Mouse (Mus musculus) heart, embryonic 16.5 days (tissue): ENCODE measurements around the gene Nxn. TPM values are rescaled to one million over a fixed set of nuclear protein-coding genes. Genes with fewer than 3 reads are reported as not detected.
A peak's percentile ranks its signal among the peaks of the same experiment; 100 is the strongest.

Experiments used
- ATAC-seq: fragments of 200-750 bp; cut with Nextera tagmentation; replicated peaks from 2 replicates; pipeline ENCODE4 v1.8.0; 2017; ENCODE audit warnings: moderate number of reproducible peaks; ENCODE audit not compliant: insufficient read depth, low FRiP score; ENCODE audit errors: extremely low read depth
- H3K27ac ChIP-seq: fragments of 300-500 bp; sonication (generic); 2 replicates; pipeline ENCODE4 v1.5.1; 2014; ENCODE audit warnings: mild to moderate bottlenecking, low read length, control low read depth, moderate library complexity
- H3K27me3 ChIP-seq: fragments of 300-500 bp; sonication (generic); 2 replicates; pipeline ENCODE4 v1.6.1; 2014; ENCODE audit warnings: low read length, mixed read lengths; ENCODE audit not compliant: control insufficient read depth, insufficient read depth
- H3K36me3 ChIP-seq: fragments of 300-500 bp; sonication (generic); 2 replicates; pipeline ENCODE4 v1.6.1; 2014; ENCODE audit not compliant: control insufficient read depth, insufficient read depth
- H3K4me1 ChIP-seq: fragments of 300-500 bp; sonication (generic); 2 replicates; pipeline ENCODE4 v1.6.1; 2014; ENCODE audit warnings: low read length, mixed read lengths; ENCODE audit not compliant: control insufficient read depth, insufficient read depth
- H3K4me2 ChIP-seq: fragments of 300-500 bp; sonication (generic); 2 replicates; pipeline ENCODE4 v1.6.1; 2014; ENCODE audit warnings: low read depth, mild to moderate bottlenecking, control low read depth, low read length
- H3K4me3 ChIP-seq: fragments of 300-500 bp; sonication (generic); 2 replicates; pipeline ENCODE4 v1.5.1; 2014; ENCODE audit warnings: mild to moderate bottlenecking, control low read depth, low read length
- H3K9ac ChIP-seq: fragments of 300-500 bp; sonication (generic); 2 replicates; pipeline ENCODE4 v1.6.1; 2014; ENCODE audit warnings: low read length, control low read depth
- H3K9me3 ChIP-seq: fragments of 300-500 bp; sonication (generic); replicated peaks from 2 replicates; pipeline ENCODE4 v1.6.1; 2016; ENCODE audit warnings: low read length; ENCODE audit not compliant: control insufficient read depth
- WGBS: fragments of 180-500 bp; shearing (Covaris S2); extraction: QIAGEN DNeasy Blood & Tissue Kit; methylation state at CpG from one replicate; pipeline ENCODE4 v1.1.7; 2014; 5-methylcytosine and 5-hydroxymethylcytosine counted together
- polyA plus RNA-seq: library from polyadenylated mRNA; unstranded; fragments of >200 nt; fragmentation: Nextera tagmentation; extraction: Ambion mirVana; gene quantifications from 2 replicates; pipeline ENCODE4 v1.2.1, GENCODE M21; 2015

Gene Nxn
- polyA plus RNA-seq, 1 experiment from 2014 or later, result 21.2 TPM

DNA sequence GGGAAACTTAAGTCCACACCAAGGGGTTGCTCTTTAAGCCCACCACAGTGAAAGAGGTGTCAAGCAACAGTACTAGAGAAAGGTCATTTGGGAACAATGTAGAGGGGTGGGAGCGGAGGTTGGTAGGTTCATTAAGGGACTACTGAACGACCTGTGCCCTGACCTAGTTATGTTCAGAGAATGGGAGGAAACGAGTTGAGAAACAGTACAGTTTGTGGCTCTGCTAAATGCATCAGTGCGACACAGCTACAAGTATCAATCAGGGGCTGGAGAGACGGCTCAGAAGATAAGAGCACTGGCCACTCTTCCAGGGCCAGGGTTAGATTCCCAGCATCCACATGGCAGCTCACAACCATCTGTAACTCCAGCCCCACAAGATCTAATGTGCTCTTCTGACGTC lies 84.8 kb downstream of the Nxn start:
- H3K36me3 ChIP-seq, result no peaks in the 10 kb centered on the region
- H3K27ac ChIP-seq, result no peak overlapping the region
- no peak overlapping the region for H3K4me2 ChIP-seq
- no peaks in the 10 kb centered on the region for H3K9me3 ChIP-seq
- H3K27me3 ChIP-seq, result no peaks in the 10 kb centered on the region
- peaks cover 23% of the 10 kb centered on the region for H3K4me1 ChIP-seq
- WGBS, result 66% methylated on average over 6 of the region's 6 CpGs
- ATAC-seq, result no peak
- no peak overlapping the region for H3K9ac ChIP-seq
- H3K4me3 ChIP-seq, result no peak overlapping the region

- H3K36me3 ChIP-seq, result no peaks in the 10 kb centered on the region
- no peak overlapping the region for H3K9ac ChIP-seq
- no peak for ATAC-seq
- no peaks in the 10 kb centered on the region for H3K27me3 ChIP-seq
- H3K4me1 ChIP-seq, result peaks cover 23% of the 10 kb centered on the region
- peak overlapping the region; percentile 15; the same call in 1 of the 2 replicates for H3K27ac ChIP-seq
- H3K4me3 ChIP-seq, result no peak overlapping the region
- H3K9me3 ChIP-seq, result no peaks in the 10 kb centered on the region
- H3K4me2 ChIP-seq, result no peak overlapping the region
- 48% methylated on average over 4 of the region's 4 CpGs for WGBS
Observed at GRCm38 (mm10) chr11:76312805-76313204, 86.1 kb downstream of the Nxn start.

DNA sequence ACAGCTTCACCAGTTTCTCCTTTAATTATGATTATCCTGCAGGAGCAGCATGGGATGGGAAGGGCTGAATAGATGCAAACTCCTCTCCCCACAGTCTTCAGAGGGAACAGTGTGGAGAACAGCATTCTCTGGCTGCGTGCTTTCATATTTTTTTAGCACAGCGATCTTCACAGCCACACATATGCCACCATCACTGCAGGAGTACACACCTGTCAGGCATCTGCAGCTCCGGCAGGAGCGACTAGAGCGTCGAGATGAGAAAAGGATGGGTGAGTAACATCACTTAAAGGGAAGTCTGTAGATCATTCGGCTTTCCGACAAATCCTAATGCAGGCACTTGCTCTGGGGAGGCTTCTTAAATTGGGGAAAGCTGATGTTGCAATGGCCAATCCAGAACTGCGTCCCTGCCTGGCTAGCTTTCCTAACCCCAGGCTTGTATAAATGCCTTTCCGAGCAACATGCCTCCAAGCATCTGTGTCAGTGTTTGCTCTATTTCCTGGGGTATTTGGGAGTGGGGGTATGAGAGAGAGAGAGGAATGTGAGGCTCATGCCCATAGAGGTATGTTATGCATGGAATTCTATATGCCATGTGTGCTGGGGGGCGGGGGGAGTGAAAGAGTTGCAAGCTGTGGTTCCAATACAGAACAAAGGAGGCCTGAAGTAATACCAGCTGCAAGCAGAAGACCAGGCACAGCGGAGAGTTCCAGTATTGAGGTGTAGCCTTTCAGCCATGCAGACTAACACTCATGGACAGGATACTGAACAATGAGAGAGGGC lies 87.5 kb downstream of the Nxn start:
- H3K27ac ChIP-seq, result no peak overlapping the region
- ATAC-seq, result no peak
- WGBS, result 77% methylated on average over 12 of the region's 12 CpGs
- no peak overlapping the region for H3K9ac ChIP-seq
- no peaks in the 10 kb centered on the region for H3K27me3 ChIP-seq
- peaks cover 25% of the 10 kb centered on the region for H3K4me1 ChIP-seq
- H3K36me3 ChIP-seq, result no peaks in the 10 kb centered on the region
- H3K4me2 ChIP-seq, result no peak overlapping the region
- no peaks in the 10 kb centered on the region for H3K9me3 ChIP-seq
- H3K4me3 ChIP-seq, result no peak overlapping the region

DNA sequence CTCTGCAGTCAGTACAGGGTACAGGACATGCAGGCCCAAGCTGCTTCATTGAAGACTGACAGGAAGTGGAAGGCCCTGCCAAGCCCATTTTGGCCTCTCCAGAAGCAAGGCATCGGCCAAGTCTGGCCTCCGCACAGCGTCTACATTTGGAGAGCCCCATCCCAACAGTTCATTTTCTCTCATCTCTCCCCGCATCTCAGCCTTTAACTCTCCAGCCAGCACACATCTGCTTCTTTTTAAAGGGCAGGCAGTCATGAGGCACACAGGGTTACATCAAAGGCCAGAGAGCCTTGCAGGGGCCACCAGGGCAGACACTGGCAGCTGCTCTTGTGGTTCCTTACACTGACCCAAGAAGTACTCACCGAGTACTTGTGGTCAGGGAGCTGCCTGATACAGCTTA lies 89.1 kb downstream of the Nxn start:
- no peaks in the 10 kb centered on the region for H3K36me3 ChIP-seq
- peak overlapping the region; percentile 38; the same call in 1 of the 2 replicates for H3K9ac ChIP-seq
- H3K27me3 ChIP-seq, result no peaks in the 10 kb centered on the region
- WGBS, result 49% methylated on average over 5 of the region's 5 CpGs
- peaks cover 25% of the 10 kb centered on the region for H3K4me1 ChIP-seq
- no peaks in the 10 kb centered on the region for H3K9me3 ChIP-seq
- no peak overlapping the region for H3K4me2 ChIP-seq
- H3K4me3 ChIP-seq, result no peak overlapping the region
- H3K27ac ChIP-seq, result no peak overlapping the region; the same call in 1 of the 2 replicates
- ATAC-seq, result no peak

- Histone ChIP-seq H3K4me1 (peaks cover 25% of the 10 kb centered on the region), H3K27me3 (no peaks in the 10 kb centered on the region), H3K4me3 (no peak overlapping the region), H3K9ac (no peak overlapping the region), H3K27ac (no peak overlapping the region), H3K9me3 (no peaks in the 10 kb centered on the region), H3K4me2 (no peak overlapping the region), H3K36me3 (no peaks in the 10 kb centered on the region)
- no peak for ATAC-seq
- WGBS, result 67% methylated on average over 6 of the region's 6 CpGs
Observed at GRCm38 (mm10) chr11:76309072-76309471, 89.9 kb downstream of the Nxn start.

DNA sequence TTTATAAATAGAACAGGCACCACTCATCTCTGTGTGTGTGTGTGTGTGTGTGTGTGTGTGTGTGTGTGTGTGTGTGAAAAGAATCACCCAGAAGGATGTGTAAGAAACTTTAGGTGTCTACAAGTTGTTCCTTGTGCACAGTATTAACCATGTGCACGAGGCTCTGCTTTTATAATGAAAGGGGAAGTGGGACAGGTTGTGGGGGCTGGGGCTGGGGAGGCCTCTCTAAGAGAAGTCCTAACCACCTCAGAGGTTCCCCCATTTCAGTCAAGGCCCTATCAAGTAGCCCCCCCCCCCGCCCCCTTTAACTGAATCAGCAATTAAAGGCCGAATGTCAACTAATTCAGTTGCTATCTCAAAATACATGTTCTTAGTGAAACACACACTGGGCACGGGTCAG lies 92.2 kb downstream of the Nxn start:
- ATAC-seq, result no peak
- no peak overlapping the region for H3K9ac ChIP-seq
- peaks cover 19% of the 10 kb centered on the region for H3K4me1 ChIP-seq

GRCm38 (mm10) chr11:76305571-76305970 lies 93.4 kb downstream of the Nxn start:
- Histone ChIP-seq H3K36me3 (no peaks in the 10 kb centered on the region), H3K4me2 (no peak overlapping the region), H3K27me3 (no peaks in the 10 kb centered on the region), H3K9ac (no peak overlapping the region), H3K4me3 (no peak overlapping the region), H3K27ac (no peak overlapping the region), H3K4me1 (peaks cover 15% of the 10 kb centered on the region), H3K9me3 (no peaks in the 10 kb centered on the region)
- ATAC-seq, result no peak
- 77% methylated on average over 4 of the region's 4 CpGs for WGBS

More for the DNA sequence above, 92.2 kb downstream of the Nxn start:
- H3K4me2 ChIP-seq, result no peak overlapping the region
- H3K4me3 ChIP-seq, result no peak overlapping the region
- H3K27me3 ChIP-seq, result no peaks in the 10 kb centered on the region
- H3K27ac ChIP-seq, result no peak overlapping the region
- H3K36me3 ChIP-seq, result no peaks in the 10 kb centered on the region
- WGBS, result 59% methylated on average over 4 of the region's 4 CpGs
- no peaks in the 10 kb centered on the region for H3K9me3 ChIP-seq

GRCm38 (mm10) chr11:76303368-76303767 lies 95.6 kb downstream of the Nxn start:
- H3K9ac ChIP-seq, result no peak overlapping the region
- no peak overlapping the region for H3K27ac ChIP-seq
- WGBS, result 69% methylated on average over 11 of the region's 11 CpGs
- no peaks in the 10 kb centered on the region for H3K36me3 ChIP-seq
- no peak overlapping the region for H3K4me2 ChIP-seq
- no peaks in the 10 kb centered on the region for H3K27me3 ChIP-seq
- no peak for ATAC-seq
- H3K4me3 ChIP-seq, result no peak overlapping the region
- peaks cover 10% of the 10 kb centered on the region for H3K4me1 ChIP-seq
- H3K9me3 ChIP-seq, result no peaks in the 10 kb centered on the region

DNA sequence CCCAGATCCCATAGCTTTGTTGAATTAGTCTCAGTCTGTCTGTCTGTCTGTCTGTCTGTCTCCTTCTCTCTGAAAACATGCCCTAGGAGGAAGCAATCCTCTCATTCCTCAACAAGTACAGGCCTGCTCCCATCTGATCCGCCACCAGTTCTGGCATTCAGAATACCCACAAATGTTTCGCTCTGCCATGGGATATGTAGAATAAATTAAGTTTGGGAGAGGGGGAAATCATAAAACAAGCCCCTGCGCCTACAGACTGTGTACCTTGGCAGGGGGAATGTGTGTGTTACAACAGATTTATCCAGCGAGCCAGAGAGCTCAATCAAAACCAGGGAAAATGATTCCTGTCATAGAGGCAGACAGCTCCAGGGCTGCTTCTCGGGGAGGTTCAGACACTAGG lies 98.1 kb downstream of the Nxn start:
- Histone ChIP-seq H3K4me1 (peaks cover 10% of the 10 kb centered on the region), H3K36me3 (no peaks in the 10 kb centered on the region), H3K9ac (no peak overlapping the region), H3K4me2 (no peak overlapping the region), H3K4me3 (no peak overlapping the region), H3K9me3 (no peaks in the 10 kb centered on the region), H3K27ac (no peak overlapping the region), H3K27me3 (no peaks in the 10 kb centered on the region)
- 84% methylated on average over 5 of the region's 5 CpGs for WGBS
- no peak for ATAC-seq
